Mouse (Mus musculus) layer of hippocampus, postnatal 14 days (tissue): ENCODE data around the gene Tstd2. TPM values are rescaled to one million over a fixed set of nuclear protein-coding genes. Genes with fewer than 3 reads are reported as not detected.
A peak's percentile ranks its signal among the peaks of the same experiment; 100 is the strongest.

Experiments used
- DNase-seq, 2 experiments: peaks; one replicate each; pipeline ENCODE4 v3.0.0; 2021 to 2022; ENCODE audit warnings: low spot score in 2 of 2, mixed read lengths in 1 of 2
- long read RNA-seq, 2 experiments: library from polyadenylated mRNA; stranded (forward); transcript quantifications; one replicate each; pipeline ENCODE4 v2.0.0; 2021
- total RNA-seq, 2 experiments: library from RNA; stranded (reverse); gene quantifications; 2 replicates each; pipeline ENCODE4 v1.2.3; 2021

The Tstd2 gene
- total RNA-seq = 10 to 100 TPM; 18.5 to 20.1 TPM
- long read RNA-seq, experiment 1, transcript Tstd2-202 (10 exons, 3,726 nt) = major isoform, 5 of 14 reads
- long read RNA-seq, experiment 1, partial matches to known transcripts = 2 of 14 reads
- long read RNA-seq, experiment 1, other reads (novel, unspliced or antisense) = 7 of 14 reads
- long read RNA-seq, experiment 2, transcript Tstd2-202 (10 exons, 3,726 nt) = major isoform, 5 of 18 reads
- long read RNA-seq, experiment 2, partial matches to known transcripts = 2 of 18 reads
- long read RNA-seq, experiment 2, other reads (novel, unspliced or antisense) = 8 of 18 reads

GRCm38 (mm10) chr4:46138287-46139222 lies at the start of gene Tstd2, which contains the start of gene Ncbp1:
Tstd2 (minus strand) TSS chr4:46138694.
Ncbp1 (plus strand) TSS chr4:46138613.
- peak; percentile 94 to 96 for DNase-seq

DNA sequence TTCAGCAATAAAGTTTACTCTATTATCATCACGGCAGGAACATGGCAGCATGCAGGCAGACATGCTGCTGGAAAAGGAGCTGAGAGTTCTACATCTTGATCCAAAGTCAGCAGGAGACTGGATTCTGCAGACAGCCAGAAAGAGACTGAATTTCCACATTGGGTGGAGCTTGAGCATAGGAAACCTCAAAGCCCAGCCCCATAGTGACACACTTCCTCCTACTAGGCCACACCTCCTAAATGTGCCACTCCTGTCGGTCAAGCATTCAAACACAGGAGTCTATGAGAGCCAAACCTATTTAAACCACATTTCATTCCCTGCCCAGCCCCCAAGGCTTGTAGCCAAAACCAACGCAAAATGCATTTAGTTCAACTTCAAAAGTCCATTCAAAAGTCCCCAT lies 48.0 kb upstream of the Tstd2 start:
- no peak for DNase-seq

- no peak for DNase-seq
Measured at GRCm38 (mm10) chr4:46185890-46186289, 47.4 kb upstream of the Tstd2 start.

DNA sequence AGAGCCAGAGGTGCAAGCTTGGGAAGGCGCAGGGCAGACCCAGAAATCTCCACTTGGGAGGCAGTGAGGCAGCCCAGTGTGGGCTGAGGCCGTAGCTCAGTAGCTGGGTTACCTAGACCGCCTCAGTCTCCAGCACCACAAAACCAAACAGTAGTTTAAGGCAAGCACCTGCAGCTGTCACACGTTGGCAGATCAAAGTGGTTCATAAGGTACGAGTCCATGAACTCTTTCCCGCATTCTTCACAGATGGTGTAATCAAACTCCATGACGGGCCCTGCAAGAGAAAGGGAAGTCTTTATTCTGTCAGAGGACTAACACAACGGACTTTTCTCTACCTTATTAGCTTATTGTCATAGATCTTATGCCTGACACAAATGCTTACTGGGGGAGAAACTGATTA lies 46.9 kb upstream of the Tstd2 start:
- no peak for DNase-seq

DNA sequence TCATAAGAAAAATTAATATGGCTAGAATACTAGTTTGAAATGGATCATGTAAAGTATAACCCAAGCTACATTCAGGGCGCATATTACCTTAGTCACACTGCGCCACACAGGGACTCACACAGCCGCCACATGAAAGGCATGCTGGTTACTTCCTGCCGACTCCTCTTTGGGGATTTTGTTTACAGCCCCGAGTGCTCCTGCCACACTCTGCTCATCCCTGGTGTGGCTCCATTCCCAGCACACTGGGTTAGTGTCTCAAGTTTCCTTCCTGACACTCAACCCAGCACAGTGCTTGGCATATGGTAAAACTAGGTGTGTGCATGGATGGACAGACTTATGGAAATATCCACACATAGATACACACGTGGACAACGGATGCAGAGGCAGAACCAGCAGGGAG lies 43.7 kb upstream of the Tstd2 start:
- no peak for DNase-seq

- no peak for DNase-seq
Measured at GRCm38 (mm10) chr4:46181168-46181567, 42.7 kb upstream of the Tstd2 start.

DNA sequence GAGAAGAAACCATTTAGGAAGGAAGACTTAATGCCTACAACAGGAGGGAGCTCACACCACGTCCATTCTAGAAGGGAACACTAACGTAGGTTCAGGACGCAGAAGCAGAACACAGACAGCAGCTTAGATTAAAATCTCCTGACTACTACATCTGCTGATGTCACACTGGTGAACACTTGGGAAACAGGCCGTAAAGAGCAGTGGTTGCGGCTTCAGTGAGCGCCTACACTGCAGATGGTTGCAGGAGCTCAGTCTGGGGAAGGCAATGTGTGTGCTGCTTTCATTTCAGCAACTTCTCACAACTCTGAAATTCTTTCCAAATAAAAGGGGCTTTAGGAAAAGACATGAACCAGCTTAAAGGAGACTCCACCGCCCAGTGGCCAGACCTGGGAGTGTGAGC lies 39.0 kb upstream of the Tstd2 start:
- no peak for DNase-seq

GRCm38 (mm10) chr4:46177018-46177417 lies 38.5 kb upstream of the Tstd2 start:
- peak in 1 of 2 experiments; percentile 11 for DNase-seq

DNA sequence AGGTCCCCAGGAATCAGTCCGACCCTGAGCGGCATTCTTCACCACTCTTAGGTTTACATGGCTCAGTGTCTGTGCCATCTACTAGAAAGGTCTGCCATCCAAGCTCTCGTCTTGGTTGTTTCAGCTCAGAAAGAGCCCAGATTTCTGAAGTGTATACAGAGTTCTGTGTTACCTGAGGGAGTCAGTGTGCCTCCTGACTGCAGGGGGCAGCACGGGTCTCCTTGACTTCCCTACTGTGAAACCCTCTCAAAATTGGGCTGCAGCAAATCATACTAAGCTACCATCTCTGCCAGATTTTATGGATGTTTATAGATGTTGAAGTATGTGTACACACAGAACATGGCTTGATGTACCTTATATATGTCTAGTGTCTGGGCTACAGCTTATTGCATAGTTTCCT lies 37.8 kb upstream of the Tstd2 start:
- no peak for DNase-seq

GRCm38 (mm10) chr4:46171761-46172160 lies 33.3 kb upstream of the Tstd2 start:
- DNase-seq = no peak

DNA sequence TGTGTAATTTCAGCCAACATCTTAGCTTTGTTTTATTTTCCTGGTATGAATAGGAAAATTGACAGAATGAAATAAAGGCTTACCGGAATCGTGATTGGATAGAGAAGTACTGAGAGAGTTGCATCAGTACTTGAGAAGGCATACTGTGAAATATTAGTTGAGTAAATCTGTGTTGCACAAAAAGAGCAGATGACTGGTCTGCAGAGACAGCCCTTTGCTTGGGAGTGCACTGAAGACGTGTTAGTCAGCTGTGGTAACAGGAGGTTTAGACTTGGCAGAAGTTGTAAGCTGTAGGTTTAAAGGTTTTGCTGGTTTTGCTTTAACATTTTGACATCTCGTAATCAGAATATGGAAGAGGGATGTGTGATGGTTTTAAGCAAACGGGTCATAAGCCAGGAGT lies 27.3 kb upstream of the Tstd2 start:
- DNase-seq = no peak

GRCm38 (mm10) chr4:46164027-46164426 lies 25.5 kb upstream of the Tstd2 start:
- no peak for DNase-seq

DNA sequence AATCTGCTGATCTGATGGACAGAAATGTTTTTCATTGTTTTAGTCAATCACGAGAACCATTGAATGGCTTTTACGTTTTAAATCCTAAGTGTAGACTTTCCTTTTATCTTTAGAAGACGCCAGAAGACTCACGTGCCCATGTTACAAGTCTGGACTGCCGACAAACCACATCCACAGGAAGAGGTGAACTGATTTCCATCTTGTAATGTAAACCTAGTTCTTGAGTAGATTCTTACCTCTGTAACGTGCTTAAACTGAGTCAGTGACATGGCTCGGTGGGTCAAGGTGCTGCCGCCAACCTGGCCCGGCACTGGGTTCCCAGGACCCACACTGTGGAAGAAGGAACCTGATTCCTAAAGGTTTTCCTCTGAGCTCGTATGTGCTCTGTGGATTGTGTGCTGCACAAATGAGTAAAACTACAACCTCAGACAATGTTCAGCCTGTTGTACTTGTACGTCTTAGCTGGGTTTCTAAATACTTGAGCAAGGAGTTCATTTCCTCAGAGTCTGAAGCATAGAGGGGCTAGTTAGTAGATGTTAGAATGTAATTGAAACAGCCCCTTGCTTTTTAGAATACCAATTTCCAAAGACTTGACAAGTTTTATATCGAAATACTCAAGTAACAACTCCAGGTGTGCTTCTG lies 13.5 kb upstream of the Tstd2 start:
- DNase-seq = no peak

DNA sequence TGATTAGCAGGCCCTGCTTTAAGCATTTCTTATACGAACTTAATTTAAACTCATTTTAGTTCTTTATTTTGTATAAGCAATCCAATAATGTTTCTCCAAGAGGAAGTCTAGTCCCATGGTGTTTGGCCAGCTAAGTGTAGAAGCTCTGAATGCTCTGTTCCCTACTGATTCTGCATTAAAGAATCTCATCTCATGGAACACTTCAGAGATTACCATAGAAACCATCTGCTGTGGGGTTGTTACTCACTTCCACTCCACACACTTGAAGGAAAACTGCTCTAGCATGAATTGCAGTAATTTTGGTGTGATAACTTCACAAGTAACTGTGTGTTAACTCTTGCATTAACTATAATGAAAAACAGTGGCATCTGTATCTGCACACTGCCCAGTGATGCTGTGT lies 8.4 kb upstream of the Tstd2 start:
- peak in 1 of 2 experiments; percentile 43 for DNase-seq

- DNase-seq = no peak
Measured at GRCm38 (mm10) chr4:46144323-46144722, 5.8 kb upstream of the Tstd2 start.

- no peak for DNase-seq
Measured at GRCm38 (mm10) chr4:46137629-46138286, 736 bp downstream of the Tstd2 start.

DNA sequence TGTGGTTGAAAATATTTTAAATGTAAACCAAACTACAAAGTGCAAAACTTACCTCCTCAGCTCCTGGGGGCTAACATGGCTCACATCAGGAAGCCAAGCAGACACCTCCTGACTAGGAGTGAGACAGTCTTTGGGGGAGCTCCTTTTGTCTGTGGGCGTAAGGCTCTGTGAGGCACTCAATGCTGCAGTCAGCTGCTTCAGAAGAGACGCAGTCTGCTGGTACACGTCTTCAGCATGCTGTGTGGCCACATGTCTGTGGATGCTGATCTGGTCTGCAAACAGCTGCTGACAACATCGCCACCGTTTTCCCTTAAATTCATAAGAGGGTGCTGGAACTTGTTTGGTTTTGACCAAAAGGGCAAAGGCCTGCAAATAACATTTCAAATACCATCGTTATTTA lies 6.7 kb downstream of the Tstd2 start:
- no peak for DNase-seq

DNA sequence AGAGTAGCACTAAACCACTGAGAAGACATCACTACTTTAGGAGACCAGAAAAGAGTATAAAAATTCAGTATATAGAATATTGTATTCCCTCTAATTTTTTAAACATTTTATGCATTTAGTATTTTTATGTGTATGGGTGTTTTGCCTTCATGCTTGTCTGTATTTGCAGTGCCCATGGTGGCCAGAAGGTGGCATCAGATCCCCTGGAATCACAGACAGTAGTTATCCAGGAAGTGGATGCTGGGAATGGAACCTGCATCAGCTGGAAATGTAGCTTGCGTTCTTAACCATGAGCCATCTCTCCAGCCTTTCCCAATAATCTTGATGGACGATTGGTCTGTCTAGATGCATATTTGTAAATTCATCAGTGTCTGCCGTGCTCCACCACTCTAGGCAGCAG lies 8.3 kb downstream of the Tstd2 start:
- peak in 1 of 2 experiments; percentile 36 for DNase-seq

GRCm38 (mm10) chr4:46129311-46130004 lies 9.0 kb downstream of the Tstd2 start:
- no peak for DNase-seq

- peak; percentile 68 to 82 for DNase-seq
Measured at GRCm38 (mm10) chr4:46126541-46126940, 12.0 kb downstream of the Tstd2 start.

DNA sequence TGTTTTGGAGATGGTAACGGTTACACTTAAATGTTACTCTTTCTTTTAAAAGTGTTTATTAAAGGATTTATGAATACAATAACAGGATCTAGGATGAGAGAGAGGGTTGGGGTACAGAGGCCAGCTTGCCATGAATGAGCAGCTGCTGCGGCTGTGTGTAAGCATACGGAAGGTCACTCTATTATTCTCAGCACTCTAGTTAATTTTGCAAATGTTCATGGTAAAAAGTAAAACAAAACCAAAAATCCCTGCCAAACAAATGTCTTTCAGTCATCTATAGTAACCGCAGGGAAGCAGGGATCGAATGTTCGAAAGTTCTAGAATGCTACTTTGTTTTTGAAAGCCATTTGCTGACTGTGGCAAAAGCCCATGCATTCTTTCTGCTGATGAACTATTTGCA lies 15.1 kb downstream of the Tstd2 start:
- DNase-seq = no peak
